Mouse (Mus musculus) hindbrain, embryonic 14.5 days (tissue): ENCODE data around the gene Zfp219. TPM values are rescaled to one million over a fixed set of nuclear protein-coding genes. Genes with fewer than 3 reads are reported as not detected.
"Not testable (repeated sequence)": the region's sequence is repeated elsewhere in the genome, so short reads cannot be mapped to it uniquely, and the experiment has no call there.

ENCODE experiments used
- ATAC-seq: fragments of 200-750 bp; cut with Nextera tagmentation; 2 replicates; pipeline ENCODE4 v1.8.0; 2017; ENCODE audit warnings: moderate number of reproducible peaks, mild to moderate bottlenecking, moderate TSS enrichment, moderate library complexity; ENCODE audit not compliant: low FRiP score
- DNase-seq: peaks from one replicate; pipeline ENCODE4 v3.0.0-alpha.2; 2015; ENCODE audit warnings: low spot score
- H3K27ac ChIP-seq: fragments of 300-500 bp; sonication (generic); 2 replicates; pipeline ENCODE4 v1.5.1; 2014; ENCODE audit warnings: mild to moderate bottlenecking, moderate library complexity
- H3K27me3 ChIP-seq: fragments of 300-500 bp; sonication (generic); 2 replicates; pipeline ENCODE4 v1.6.1; 2014; ENCODE audit warnings: mild to moderate bottlenecking, low read length, mixed read lengths; ENCODE audit not compliant: control insufficient read depth, insufficient read depth
- H3K36me3 ChIP-seq: fragments of 300-500 bp; sonication (generic); replicated peaks from 2 replicates; pipeline ENCODE4 v1.6.1; 2014; ENCODE audit not compliant: control insufficient read depth, insufficient read depth
- H3K4me1 ChIP-seq: fragments of 300-500 bp; sonication (generic); replicated peaks from 2 replicates; pipeline ENCODE4 v1.6.1; 2014; ENCODE audit warnings: antibody characterized with exemption, low read length, mixed read lengths; ENCODE audit not compliant: control insufficient read depth, insufficient read depth
- H3K4me2 ChIP-seq: fragments of 300-500 bp; sonication (generic); replicated peaks from 2 replicates; pipeline ENCODE4 v1.6.1; 2014; ENCODE audit warnings: mild to moderate bottlenecking, moderate library complexity
- H3K4me3 ChIP-seq: fragments of 300-500 bp; sonication (generic); replicated peaks from 2 replicates; pipeline ENCODE4 v1.5.1; 2014; ENCODE audit warnings: mild to moderate bottlenecking, low read length
- H3K9ac ChIP-seq: fragments of 300-500 bp; sonication (generic); 2 replicates; pipeline ENCODE4 v1.6.1; 2014
- H3K9me3 ChIP-seq: fragments of 300-500 bp; sonication (generic); 2 replicates; pipeline ENCODE4 v1.6.1; 2016; ENCODE audit warnings: low read length; ENCODE audit not compliant: control insufficient read depth
- WGBS: fragments of 180-500 bp; shearing (Covaris S2); extraction: QIAGEN DNeasy Blood & Tissue Kit; methylation state at CpG from one replicate; pipeline ENCODE4 v1.1.7; 2014; 5-methylcytosine and 5-hydroxymethylcytosine counted together
- polyA plus RNA-seq: library from polyadenylated mRNA; unstranded; fragments of >200 nt; fragmentation: Nextera tagmentation; extraction: Ambion mirVana; gene quantifications from 2 replicates; pipeline ENCODE4 v1.2.1, GENCODE M21; 2014

The Zfp219 gene
- polyA plus RNA-seq, 1 experiment from 2014 or later, result 26.4 TPM

- 65% methylated on average over 3 of the region's 3 CpGs for WGBS
- not testable (repeated sequence) for H3K4me1 ChIP-seq, H3K4me2 ChIP-seq, H3K27ac ChIP-seq, DNase-seq, H3K9ac ChIP-seq, H3K4me3 ChIP-seq, H3K27me3 ChIP-seq, H3K36me3 ChIP-seq, H3K9me3 ChIP-seq, ATAC-seq
These were observed 21.8 kb upstream of the Zfp219 start, which contains the start of gene Olfr221 for GRCm38 (mm10) chr14:52042359-52042758. TSS of gene Olfr221 (minus strand) at chr14:52042459.

- Histone ChIP-seq H3K36me3 (no peaks in the 10 kb centered on the region), H3K27me3 (no peaks in the 10 kb centered on the region), H3K4me3 (no peak overlapping the region), H3K9me3 (no peaks in the 10 kb centered on the region), H3K9ac (no peak overlapping the region), H3K4me2 (no peak overlapping the region), H3K27ac (no peak overlapping the region), H3K4me1 (no peaks in the 10 kb centered on the region)
- 88% methylated on average over 5 of the region's 5 CpGs for WGBS
- ATAC-seq (no peak), DNase-seq (no peak)
These were observed 18.8 kb upstream of the Zfp219 start for GRCm38 (mm10) chr14:52039332-52039731.

- ATAC-seq (no peak), DNase-seq (no peak)
- no peak overlapping the region for H3K4me3 ChIP-seq
- H3K4me2 ChIP-seq, result no peak overlapping the region
- no peaks in the 10 kb centered on the region for H3K27me3 ChIP-seq
- H3K9me3 ChIP-seq, result no peaks in the 10 kb centered on the region
- H3K36me3 ChIP-seq, result no peaks in the 10 kb centered on the region
- H3K27ac ChIP-seq, result no peak overlapping the region
- no peaks in the 10 kb centered on the region for H3K4me1 ChIP-seq
- H3K9ac ChIP-seq, result no peak overlapping the region
- 87% methylated on average over 6 of the region's 6 CpGs for WGBS
These were observed 15.4 kb upstream of the Zfp219 start for GRCm38 (mm10) chr14:52035926-52036325.

GRCm38 (mm10) chr14:52026342-52026741 is 5.8 kb upstream of the Zfp219 start:
- WGBS, result 93% methylated on average over 4 of the region's 4 CpGs
- Histone ChIP-seq H3K4me3 (no peak overlapping the region), H3K27ac (no peak overlapping the region), H3K9me3 (no peaks in the 10 kb centered on the region), H3K9ac (no peak overlapping the region), H3K27me3 (no peaks in the 10 kb centered on the region), H3K36me3 (no peaks in the 10 kb centered on the region), H3K4me1 (peaks cover 14% of the 10 kb centered on the region), H3K4me2 (no peak overlapping the region)
- ATAC-seq (no peak), DNase-seq (no peak)

GRCm38 (mm10) chr14:52024133-52024532 is 3.6 kb upstream of the Zfp219 start:
- no peak for DNase-seq
- Histone ChIP-seq H3K9me3 (no peaks in the 10 kb centered on the region), H3K27ac (no peak overlapping the region), H3K9ac (no peak overlapping the region), H3K27me3 (no peaks in the 10 kb centered on the region), H3K4me1 (peaks cover 21% of the 10 kb centered on the region), H3K36me3 (no peaks in the 10 kb centered on the region), H3K4me3 (no peak overlapping the region), H3K4me2 (no peak overlapping the region)
- WGBS, result 89% methylated on average over 2 of the region's 2 CpGs
- no peak for ATAC-seq

GRCm38 (mm10) chr14:52022709-52023459 is 2.4 kb upstream of the Zfp219 start:
- Histone ChIP-seq H3K4me1 (peaks cover 29% of the 10 kb centered on the region), H3K4me2 (peak overlapping the region; percentile 50), H3K27ac (peak overlapping the region; percentile 57), H3K4me3 (peak overlapping the region; percentile 12), H3K9me3 (no peaks in the 10 kb centered on the region), H3K9ac (peak overlapping the region; percentile 44), H3K36me3 (no peaks in the 10 kb centered on the region), H3K27me3 (no peaks in the 10 kb centered on the region)
- DNase-seq, result peak; percentile 88
- WGBS, result 4% methylated on average over 23 of the region's 23 CpGs
- 0 out of 2 replicates have a peak, but pooled peaks have one; percentile 9 for ATAC-seq

- Histone ChIP-seq H3K27ac (peak overlapping the region; percentile 51; the same call in 1 of the 2 replicates), H3K36me3 (no peaks in the 10 kb centered on the region), H3K9ac (no peak overlapping the region), H3K4me2 (peak overlapping the region; percentile 50), H3K4me1 (peaks cover 29% of the 10 kb centered on the region), H3K9me3 (no peaks in the 10 kb centered on the region), H3K4me3 (no peak overlapping the region), H3K27me3 (no peaks in the 10 kb centered on the region)
- 59% methylated on average over 3 of the region's 3 CpGs for WGBS
- DNase-seq (no peak), ATAC-seq (no peak)
These were observed 1.7 kb upstream of the Zfp219 start for GRCm38 (mm10) chr14:52022244-52022708.

- H3K4me3 ChIP-seq, result no peak overlapping the region
- ATAC-seq, result no peak
- WGBS, result 90% methylated on average over 8 of the region's 8 CpGs
- DNase-seq, result no peak
- H3K27ac ChIP-seq, result no peak overlapping the region
- H3K4me1 ChIP-seq, result peaks cover 30% of the 10 kb centered on the region
- no peaks in the 10 kb centered on the region for H3K9me3 ChIP-seq
- 0 out of 2 replicates have a peak overlapping the region, but pooled peaks have one; percentile 96 for H3K9ac ChIP-seq
- no peaks in the 10 kb centered on the region for H3K27me3 ChIP-seq
- H3K4me2 ChIP-seq, result no peak overlapping the region
- H3K36me3 ChIP-seq, result no peaks in the 10 kb centered on the region
These were observed 1.2 kb upstream of the Zfp219 start for GRCm38 (mm10) chr14:52021568-52022212.

GRCm38 (mm10) chr14:52021138-52021529 is 601 bp upstream of the Zfp219 start:
- H3K4me1 ChIP-seq, result peaks cover 36% of the 10 kb centered on the region
- peak overlapping the region; percentile 75 for H3K4me3 ChIP-seq
- H3K27ac ChIP-seq, result peak overlapping the region; percentile 99
- H3K4me2 ChIP-seq, result peak overlapping the region; percentile 70
- H3K9me3 ChIP-seq, result no peaks in the 10 kb centered on the region
- WGBS, result 56% methylated on average over 4 of the region's 4 CpGs
- H3K36me3 ChIP-seq, result no peaks in the 10 kb centered on the region
- peak overlapping the region; percentile 96 for H3K9ac ChIP-seq
- H3K27me3 ChIP-seq, result no peaks in the 10 kb centered on the region
- ATAC-seq (no peak), DNase-seq (no peak)
